ENCODE assay signal across 9 mouse cellular contexts in genomic region chr10:63429023-63429340, GRCm38 (mm10). TPM values are rescaled to one million over a fixed set of nuclear protein-coding genes. Genes with fewer than 3 reads are reported as not detected.
A peak's percentile ranks its signal among the peaks of the same experiment; 100 is the strongest.
DNase-seq lines count a peak whose midpoint lies in the region; ATAC-seq lines count a peak whose summit lies in the region.
"Had no signal": no experiment of that assay in that cellular context is flagged by ENCODE, and none has a peak within 500 bp of the region (broad histone marks: within the 10 kb centered on the region; RNA-seq: fewer than 3 reads in every experiment).

No protein-coding gene starts in this region.

- H3K9ac ChIP-seq in kidney, embryonic 16.5 days (replicated peaks; ENCODE audit: low read length), result peak overlapping the region; percentile 66
- peak overlapping the region; percentile 22 for H3K9ac ChIP-seq in embryonic facial prominence, embryonic 11.5 days (replicated peaks; ENCODE audit: low read length)
- H3K9ac ChIP-seq in midbrain, embryonic 16.5 days (ENCODE audit: low read depth, low read length), result peak overlapping the region; percentile 52

- 0% methylated on average over 11 of the region's 11 CpGs for WGBS in kidney, embryonic 16.5 days
- 2% methylated on average over 11 of the region's 11 CpGs for WGBS in embryonic facial prominence, embryonic 11.5 days
- WGBS in midbrain, embryonic 16.5 days, result 3% methylated on average over 11 of the region's 11 CpGs

- ATAC-seq in kidney, embryonic 16.5 days (ENCODE audit: low FRiP score, low TSS enrichment), result no peak
- no peak for ATAC-seq in embryonic facial prominence, embryonic 11.5 days (replicated peaks; ENCODE audit: insufficient number of reproducible peaks, low FRiP score, low TSS enrichment, low read depth)
- no peak for ATAC-seq in midbrain, embryonic 16.5 days

- no peaks in the 10 kb centered on the region for H3K36me3 ChIP-seq in kidney, embryonic 16.5 days (ENCODE audit: insufficient read depth, low read length)
- H3K36me3 ChIP-seq in embryonic facial prominence, embryonic 11.5 days (replicated peaks; ENCODE audit: control insufficient read depth, insufficient read depth, low read depth, low read length), result no peaks in the 10 kb centered on the region
- H3K36me3 ChIP-seq in midbrain, embryonic 16.5 days (ENCODE audit: control insufficient read depth, insufficient read depth, low read length), result no peaks in the 10 kb centered on the region

- no peaks in the 10 kb centered on the region for H3K9me3 ChIP-seq in kidney, embryonic 16.5 days (ENCODE audit: low read length)
- no peaks in the 10 kb centered on the region for H3K9me3 ChIP-seq in embryonic facial prominence, embryonic 11.5 days (replicated peaks; ENCODE audit: control insufficient read depth, low read length)
- no peaks in the 10 kb centered on the region for H3K9me3 ChIP-seq in midbrain, embryonic 16.5 days (replicated peaks; ENCODE audit: control insufficient read depth, low read length, poor library complexity, severe bottlenecking)

- DNase-seq in kidney, postnatal 25 days, result no peak
- DNase-seq in embryonic facial prominence, embryonic 11.5 days (ENCODE audit: low spot score), result no peak
- peak; percentile 30 for DNase-seq in hindlimb bud, embryonic 11.5 days (ENCODE audit: extremely low spot score, low read depth, low spot score)
- no peak for DNase-seq in thymus, postnatal 4 days
- DNase-seq in thymus, postnatal 36 days, result no peak
- DNase-seq in layer of hippocampus, adult 18-20 months (ENCODE audit: low spot score in 2 of 2), result no peak

- peak overlapping the region; percentile 83 for H3K4me2 ChIP-seq in kidney, embryonic 16.5 days (replicated peaks; ENCODE audit: low read depth, low read length)
- peak overlapping the region; percentile 54 for H3K4me2 ChIP-seq in embryonic facial prominence, embryonic 11.5 days (ENCODE audit: low read depth, low read length)
- H3K4me2 ChIP-seq in midbrain, embryonic 16.5 days (ENCODE audit: low read length), result peak overlapping the region; percentile 83

- H3K4me3 ChIP-seq in kidney, embryonic 16.5 days (ENCODE audit: low read length), result peak overlapping the region; percentile 81
- H3K4me3 ChIP-seq in embryonic facial prominence, embryonic 11.5 days (ENCODE audit: low read depth, low read length), result peak overlapping the region; percentile 77
- H3K4me3 ChIP-seq in midbrain, embryonic 16.5 days (ENCODE audit: low read depth, low read length), result peak overlapping the region; percentile 75

- no peaks in the 10 kb centered on the region for H3K27me3 ChIP-seq in kidney, embryonic 16.5 days (ENCODE audit: insufficient read depth, low read length)
- H3K27me3 ChIP-seq in embryonic facial prominence, embryonic 11.5 days (ENCODE audit: control insufficient read depth, insufficient read depth, low read length), result no peaks in the 10 kb centered on the region
- H3K27me3 ChIP-seq in midbrain, embryonic 16.5 days (ENCODE audit: control insufficient read depth, insufficient read depth, low read depth, low read length), result no peaks in the 10 kb centered on the region

- peak overlapping the region; percentile 39; the same call in 1 of the 2 replicates for H3K27ac ChIP-seq in kidney, embryonic 16.5 days (ENCODE audit: low read length)
- no peak overlapping the region for H3K27ac ChIP-seq in embryonic facial prominence, embryonic 11.5 days (replicated peaks; ENCODE audit: low read depth, low read length)
- no peak overlapping the region for H3K27ac ChIP-seq in midbrain, embryonic 16.5 days (ENCODE audit: low read length)

- H3K4me1 ChIP-seq in kidney, embryonic 16.5 days (ENCODE audit: insufficient read depth, low read length), result no peaks in the 10 kb centered on the region; the same call in 1 of the 2 replicates
- H3K4me1 ChIP-seq in embryonic facial prominence, embryonic 11.5 days (ENCODE audit: control insufficient read depth, insufficient read depth, low read length), result no peaks in the 10 kb centered on the region
- peaks cover 4% of the 10 kb centered on the region; the same call in 1 of the 2 replicates for H3K4me1 ChIP-seq in midbrain, embryonic 16.5 days (ENCODE audit: control insufficient read depth, insufficient read depth, low read length)

RNA-seq across cellular contexts. Expression of gene Ctnna3, which starts 0.9 kb away (rescaled TPM):
- polyA plus RNA-seq in kidney, embryonic 16.5 days (2015; fragmentation: Nextera tagmentation; extraction: Ambion mirVana), result 0.49 and 0.55 TPM in 2 replicates
- 0.14 and 0.35 TPM in 2 replicates for polyA plus RNA-seq in embryonic facial prominence, embryonic 11.5 days (2014; fragmentation: Nextera tagmentation; extraction: Ambion mirVana)
- polyA plus RNA-seq in midbrain, embryonic 16.5 days (2015; fragmentation: Nextera tagmentation; extraction: Ambion mirVana), result 0.98 and 1.0 TPM in 2 replicates
- total RNA-seq in layer of hippocampus, adult 18-20 months (2021), result 1 to 10 TPM; 1.4 to 2.6 TPM
- total RNA-seq: hematopoietic stem cell, adult 5-6 weeks had no signal

RNA-seq across cellular contexts. Expression of gene Gm7075, which starts 7.4 kb away (rescaled TPM):
- polyA plus RNA-seq in kidney, embryonic 16.5 days (2015; fragmentation: Nextera tagmentation; extraction: Ambion mirVana), result not detected in 2 replicates
- polyA plus RNA-seq in embryonic facial prominence, embryonic 11.5 days (2014; fragmentation: Nextera tagmentation; extraction: Ambion mirVana), result not detected in 2 replicates
- polyA plus RNA-seq in midbrain, embryonic 16.5 days (2015; fragmentation: Nextera tagmentation; extraction: Ambion mirVana), result not detected in 2 replicates
- total RNA-seq in layer of hippocampus, adult 18-20 months (2021), result not detected
- total RNA-seq: hematopoietic stem cell, adult 5-6 weeks had no signal

RNA-seq across cellular contexts. Expression of gene Dnajc12, which starts 46.7 kb away (rescaled TPM):
- polyA plus RNA-seq in kidney, embryonic 16.5 days (2015; fragmentation: Nextera tagmentation; extraction: Ambion mirVana), result 10.3 and 16.3 TPM in 2 replicates
- 12.2 and 14.5 TPM in 2 replicates for polyA plus RNA-seq in embryonic facial prominence, embryonic 11.5 days (2014; fragmentation: Nextera tagmentation; extraction: Ambion mirVana)
- polyA plus RNA-seq in midbrain, embryonic 16.5 days (2015; fragmentation: Nextera tagmentation; extraction: Ambion mirVana), result 21.3 and 23.6 TPM in 2 replicates
- total RNA-seq in layer of hippocampus, adult 18-20 months (2021), result 10 to 100 TPM; 20.8 to 23.4 TPM

RNA-seq across cellular contexts. Expression of gene Sirt1, which starts 47.5 kb away (rescaled TPM):
- polyA plus RNA-seq in kidney, embryonic 16.5 days (2015; fragmentation: Nextera tagmentation; extraction: Ambion mirVana), result 4.1 and 5.4 TPM in 2 replicates
- polyA plus RNA-seq in embryonic facial prominence, embryonic 11.5 days (2014; fragmentation: Nextera tagmentation; extraction: Ambion mirVana), result 9.3 and 15.2 TPM in 2 replicates
- 3.5 and 4.1 TPM in 2 replicates for polyA plus RNA-seq in midbrain, embryonic 16.5 days (2015; fragmentation: Nextera tagmentation; extraction: Ambion mirVana)
- 10 to 100 TPM; 12.7 to 15.3 TPM for total RNA-seq in layer of hippocampus, adult 18-20 months (2021)
